Comparison of ENCODE assay signal across 13 mouse cellular contexts in the genomic region with DNA sequence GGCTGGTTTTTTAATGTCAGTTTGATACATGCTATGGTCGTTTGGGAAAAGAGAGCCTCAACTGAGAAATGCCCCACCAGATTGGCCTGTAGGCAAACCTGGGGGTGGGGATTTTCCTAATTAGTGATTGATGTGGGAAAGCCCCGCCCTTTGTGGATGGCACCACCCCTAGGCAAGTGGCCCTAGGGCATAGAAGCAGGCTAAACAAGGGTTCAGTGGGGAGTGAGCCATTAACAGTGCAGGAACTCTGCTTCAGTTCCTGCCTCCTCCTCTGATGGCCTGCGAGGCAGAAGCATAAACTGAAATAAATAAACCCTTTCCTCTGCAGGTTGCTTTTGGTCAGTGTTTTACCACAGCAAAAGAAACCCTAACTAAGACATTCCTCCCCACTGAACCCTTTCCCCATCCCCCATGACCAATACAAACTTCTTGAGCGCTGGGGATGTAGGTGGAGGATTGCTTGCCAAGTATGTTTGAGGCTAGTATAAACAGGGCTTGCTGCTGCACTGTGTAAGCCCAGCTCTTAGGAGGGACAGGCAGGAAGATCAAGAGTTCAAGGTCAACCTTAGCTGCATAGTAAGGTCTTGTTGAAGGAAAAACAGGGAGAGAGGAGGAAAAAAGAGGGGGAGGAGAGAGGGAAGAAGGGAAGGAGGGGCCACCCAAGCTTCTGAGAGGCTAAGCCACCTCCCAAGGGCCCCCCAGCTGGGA.
"Had no signal": no experiment of that assay in that cellular context is flagged by ENCODE, and none has a peak within 500 bp of the region (broad histone marks: within the 10 kb centered on the region; RNA-seq: fewer than 3 reads in every experiment).

No protein-coding gene starts in this region.

- H3K27me3 ChIP-seq: limb, embryonic 13.5 days; neural tube, embryonic 15.5 days had no signal

- H3K4me1 ChIP-seq: neural tube, embryonic 15.5 days had no signal

- H3K27ac ChIP-seq: limb, embryonic 13.5 days; liver, embryonic 14.5 days; midbrain, embryonic 10.5 days; neural tube, embryonic 15.5 days had no signal

- H3K4me3 ChIP-seq: limb, embryonic 13.5 days; midbrain, embryonic 10.5 days; myocyte; neural tube, embryonic 15.5 days had no signal

- H3K9ac ChIP-seq: limb, embryonic 13.5 days; liver, embryonic 14.5 days; neural tube, embryonic 15.5 days had no signal

- H3K4me2 ChIP-seq: limb, embryonic 13.5 days; neural tube, embryonic 15.5 days had no signal

- ATAC-seq: lung, postnatal 0 days had no signal

- H3K36me3 ChIP-seq: limb, embryonic 13.5 days; midbrain, embryonic 10.5 days; neural tube, embryonic 15.5 days had no signal

- H3K9me3 ChIP-seq: midbrain, embryonic 10.5 days; neural tube, embryonic 15.5 days had no signal

- DNase-seq: kidney, postnatal 14 days; left cerebral cortex, postnatal 4 days; lung, adult 18-20 months; lung, postnatal 4 days; midbrain, embryonic 14.5 days; thymus, adult 2 months; thymus, postnatal 25 days had no signal
